Mouse (Mus musculus) liver, embryonic 14.5 days (tissue): ENCODE data around the gene Hydin.

Experiments
- CTCF ChIP-seq: IDR thresholded peaks from 2 replicates; pipeline ENCODE4 v1.5.1; 2016; ENCODE audit warnings: antibody characterized with exemption, low read depth, control low read depth
- EP300 ChIP-seq: IDR thresholded peaks from 2 replicates; pipeline ENCODE4 v1.6.1; 2016; ENCODE audit warnings: antibody characterized with exemption, low read depth

GRCm38 (mm10) chr8:110644901-110645300 lies 378.1 kb downstream of the Hydin start:
- no peak for TF ChIP-seq CTCF
- TF ChIP-seq EP300: no peak
